Mouse (Mus musculus) liver, embryonic 13.5 days (tissue): ENCODE results near the gene Ficd. TPM values are rescaled to one million over a fixed set of nuclear protein-coding genes. Genes with fewer than 3 reads are reported as not detected.

Source experiments
- ATAC-seq: fragments of 200-750 bp; cut with Nextera tagmentation; 2 replicates; pipeline ENCODE4 v1.8.0; 2017; ENCODE audit warnings: low read depth, mild to moderate bottlenecking, moderate number of reproducible peaks, moderate library complexity
- DNase-seq: peaks from one replicate; pipeline ENCODE4 v3.0.0; 2022
- H3K27ac ChIP-seq: fragments of 300-500 bp; sonication (generic); 2 replicates; pipeline ENCODE4 v1.5.1; 2015; ENCODE audit warnings: moderate library complexity, mild to moderate bottlenecking, inconsistent platforms
- H3K27me3 ChIP-seq: fragments of 300-500 bp; sonication (generic); 2 replicates; pipeline ENCODE4 v1.6.1; 2015; ENCODE audit warnings: mild to moderate bottlenecking, inconsistent platforms
- H3K36me3 ChIP-seq: fragments of 300-500 bp; sonication (generic); 2 replicates; pipeline ENCODE4 v1.6.1; 2015; ENCODE audit warnings: mild to moderate bottlenecking, inconsistent platforms
- H3K4me1 ChIP-seq: fragments of 300-500 bp; sonication (generic); replicated peaks from 2 replicates; pipeline ENCODE4 v1.6.1; 2015; ENCODE audit warnings: inconsistent platforms
- H3K4me2 ChIP-seq: fragments of 300-500 bp; sonication (generic); 2 replicates; pipeline ENCODE4 v1.6.1; 2015; ENCODE audit warnings: inconsistent platforms, mild to moderate bottlenecking, moderate library complexity
- H3K4me3 ChIP-seq: fragments of 300-500 bp; sonication (generic); replicated peaks from 2 replicates; pipeline ENCODE4 v1.5.1; 2015; ENCODE audit warnings: mild to moderate bottlenecking, inconsistent platforms
- H3K9ac ChIP-seq: fragments of 300-500 bp; sonication (generic); 2 replicates; pipeline ENCODE4 v1.6.1; 2015; ENCODE audit warnings: mild to moderate bottlenecking, inconsistent platforms
- H3K9me3 ChIP-seq: fragments of 300-500 bp; sonication (generic); replicated peaks from 2 replicates; pipeline ENCODE4 v1.6.1; 2016; ENCODE audit warnings: inconsistent platforms
- WGBS: fragments of 180-500 bp; shearing (Covaris S2); methylation state at CpG from one replicate; pipeline ENCODE4 v1.1.7; 2015; ENCODE audit not compliant: insufficient replicate concordance; 5-methylcytosine and 5-hydroxymethylcytosine counted together
- polyA plus RNA-seq: library from polyadenylated mRNA; unstranded; fragments of >200 nt; fragmentation: Nextera tagmentation; extraction: Ambion mirVana; gene quantifications from 2 replicates; pipeline ENCODE4 v1.2.1, GENCODE M21; 2015

The Ficd gene
- polyA plus RNA-seq: 2.2 and 2.5 TPM in 2 replicates

DNA sequence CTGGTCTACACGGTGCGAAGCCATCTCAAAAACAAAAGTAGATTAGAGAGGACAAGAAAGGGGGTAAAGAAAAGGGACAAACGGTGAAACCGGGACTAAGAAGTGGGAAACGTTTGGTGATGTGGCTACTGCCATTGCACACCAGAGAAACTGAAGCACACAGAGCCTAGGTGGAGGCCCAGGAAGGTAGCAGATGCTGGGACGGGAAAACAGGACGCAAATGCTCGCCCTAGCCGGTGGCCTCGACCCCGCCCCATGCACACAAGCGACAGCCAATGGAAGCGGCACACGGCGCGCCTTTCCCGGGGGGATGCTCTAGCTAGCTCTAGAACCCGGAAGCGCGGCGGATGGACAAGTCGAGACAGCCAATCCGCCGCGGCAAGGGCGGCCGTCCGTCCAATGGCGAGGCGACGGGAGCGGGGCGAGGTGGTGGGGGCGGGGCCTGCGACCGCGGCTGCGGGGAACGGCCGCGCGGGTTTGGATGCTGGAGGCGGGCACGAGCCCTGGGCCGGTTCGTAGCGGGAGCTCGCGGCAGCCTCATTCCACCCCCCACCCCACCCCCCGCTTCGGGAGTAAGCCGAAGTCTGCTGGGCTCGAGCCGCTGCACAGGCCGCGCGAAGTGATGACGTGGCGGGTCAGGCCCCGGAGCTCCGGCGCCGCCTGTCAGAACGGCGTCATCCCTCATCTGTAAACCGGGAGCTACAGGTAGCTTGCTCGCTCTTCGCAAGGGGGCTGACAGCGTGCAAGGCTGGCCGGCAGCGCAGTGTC is at the start of gene Ficd:
Gene Ficd (plus strand): TSS at position 459 of the 768 bp plus-strand sequence.
- peak within 1 kb of the TSS; percentile 89 for H3K27ac ChIP-seq
- no peaks in the 10 kb centered on the region for H3K9me3 ChIP-seq
- H3K27me3 ChIP-seq: no peaks in the 10 kb centered on the region
- peak within 1 kb of the TSS; percentile 89 for H3K4me2 ChIP-seq
- DNase-seq (peak; percentile 93), ATAC-seq (peak; percentile 96)
- H3K4me3 ChIP-seq: peak within 1 kb of the TSS; percentile 76
- peak within 1 kb of the TSS; percentile 80 for H3K9ac ChIP-seq
- H3K4me1 ChIP-seq: peaks cover 26% of the 10 kb centered on the region
- peaks cover 32% of the 10 kb centered on the region for H3K36me3 ChIP-seq
- WGBS: 1% methylated on average over 71 of the region's 71 CpGs

DNA sequence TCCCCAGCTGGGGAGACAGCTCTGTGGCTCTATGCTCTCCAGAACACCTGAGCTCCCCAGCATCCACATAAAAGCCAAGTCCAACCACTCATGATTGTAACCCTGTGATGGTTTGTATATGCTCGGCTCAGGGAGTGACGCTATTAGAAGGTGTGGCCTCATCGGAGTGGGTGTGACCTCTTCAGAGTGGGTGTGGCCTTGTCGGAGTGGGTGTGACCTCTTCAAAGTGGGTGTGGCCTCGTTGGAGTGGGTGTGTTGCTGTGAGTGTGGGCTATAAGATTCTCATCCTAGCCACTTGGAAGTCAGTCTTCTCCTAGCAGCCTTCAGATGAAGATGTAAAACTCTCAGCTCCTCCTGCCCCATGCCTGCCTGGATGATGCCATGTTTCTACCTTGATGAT is 48.1 kb upstream of the Ficd start:
- WGBS: 57% methylated on average over 5 of the region's 5 CpGs
- no peak for ATAC-seq
- Histone ChIP-seq H3K4me1 (no peaks in the 10 kb centered on the region), H3K9me3 (no peaks in the 10 kb centered on the region; the same call in 1 of the 2 replicates), H3K4me3 (no peak overlapping the region), H3K36me3 (no peaks in the 10 kb centered on the region), H3K27ac (no peak overlapping the region), H3K9ac (no peak overlapping the region), H3K4me2 (no peak overlapping the region), H3K27me3 (no peaks in the 10 kb centered on the region)
- no peak for DNase-seq

DNA sequence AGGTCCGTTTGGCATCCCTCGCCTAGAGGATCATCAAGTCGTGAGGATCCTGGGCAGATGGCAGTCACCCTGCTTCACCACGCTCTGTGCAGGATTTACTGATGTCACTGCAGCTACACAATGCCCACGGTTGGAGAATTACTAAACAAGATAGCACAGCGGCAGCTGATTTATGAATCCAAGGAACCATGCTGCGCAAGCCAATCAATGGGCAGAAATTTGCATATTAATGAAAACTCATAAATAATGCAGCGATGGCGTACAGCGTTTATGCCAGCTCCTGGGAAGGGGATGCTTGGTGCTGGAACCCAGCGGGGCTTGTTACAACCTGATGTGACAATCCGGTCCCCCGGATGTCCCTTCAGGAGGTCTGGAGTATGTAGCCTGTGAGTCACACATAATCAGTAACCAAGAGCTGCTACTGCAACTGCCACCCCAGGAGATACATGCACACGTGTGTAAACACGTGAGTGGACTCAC is 45.5 kb upstream of the Ficd start:
- H3K4me2 ChIP-seq: no peak overlapping the region
- H3K27ac ChIP-seq: no peak overlapping the region
- peaks cover 5% of the 10 kb centered on the region; the same call in 1 of the 2 replicates for H3K9me3 ChIP-seq
- H3K36me3 ChIP-seq: no peaks in the 10 kb centered on the region
- WGBS: 66% methylated on average over 15 of the region's 15 CpGs
- no peaks in the 10 kb centered on the region for H3K27me3 ChIP-seq
- H3K4me3 ChIP-seq: no peak overlapping the region
- H3K4me1 ChIP-seq: no peaks in the 10 kb centered on the region
- ATAC-seq (no peak), DNase-seq (no peak)
- H3K9ac ChIP-seq: no peak overlapping the region

DNA sequence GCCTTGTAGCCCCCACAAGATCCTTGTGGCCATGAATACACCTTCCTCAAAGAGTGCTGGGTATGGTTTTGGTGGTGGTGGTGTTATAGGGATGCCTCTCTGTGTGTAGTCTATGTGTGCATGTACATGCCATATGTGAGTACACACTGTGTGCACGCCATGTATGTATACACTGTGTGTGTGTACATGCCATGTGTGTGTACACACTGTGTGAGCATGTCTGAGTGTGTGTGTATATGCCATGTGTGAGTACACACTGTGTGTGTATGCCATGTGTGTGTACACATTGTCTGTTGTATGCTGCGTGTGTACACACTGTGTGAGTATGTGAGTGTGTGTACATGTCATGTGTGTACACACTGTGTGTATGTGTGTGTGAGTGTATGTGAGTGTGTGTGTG is 44.7 kb upstream of the Ficd start:
- H3K36me3 ChIP-seq: no peaks in the 10 kb centered on the region
- H3K4me3 ChIP-seq: no peak overlapping the region

DNA sequence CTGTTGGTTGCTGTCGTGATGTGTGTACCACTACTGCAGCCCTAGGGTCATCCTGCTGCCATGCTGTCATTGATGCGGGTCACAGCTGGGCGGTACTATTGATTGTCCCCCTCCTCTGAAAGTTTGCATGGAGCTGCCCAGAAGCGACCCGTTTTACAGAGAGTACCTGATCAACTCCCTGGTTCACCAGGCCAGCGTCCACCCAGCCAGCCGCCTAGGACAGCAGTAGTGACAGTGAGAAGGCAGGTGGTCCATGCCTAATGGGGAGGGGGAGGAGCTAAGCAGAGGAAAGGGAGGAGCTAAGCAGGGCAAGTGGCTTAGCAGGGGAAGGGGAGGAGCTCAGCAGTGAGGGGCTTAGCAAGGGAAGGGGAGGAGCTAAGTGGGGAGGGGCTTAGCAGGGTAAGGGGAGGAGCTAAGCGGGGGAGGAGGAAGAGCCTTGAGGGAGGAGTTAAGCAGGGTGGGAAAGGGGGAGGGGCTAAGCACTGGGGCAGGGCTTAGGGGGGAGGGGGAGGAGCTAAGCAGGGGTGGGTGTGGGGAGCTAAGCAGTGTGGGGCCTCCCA is 42.3 kb upstream of the Ficd start:
- no peaks in the 10 kb centered on the region for H3K27me3 ChIP-seq
- no peaks in the 10 kb centered on the region for H3K4me1 ChIP-seq
- no peak overlapping the region for H3K27ac ChIP-seq
- H3K36me3 ChIP-seq: no peaks in the 10 kb centered on the region
- 70% methylated on average over 8 of the region's 8 CpGs for WGBS
- DNase-seq (no peak), ATAC-seq (no peak)
- H3K4me2 ChIP-seq: no peak overlapping the region
- H3K4me3 ChIP-seq: no peak overlapping the region
- no peak overlapping the region for H3K9ac ChIP-seq
- H3K9me3 ChIP-seq: peaks cover 5% of the 10 kb centered on the region; the same call in 1 of the 2 replicates

More for the DNA sequence above, 44.7 kb upstream of the Ficd start:
- Histone ChIP-seq H3K4me2 (no peak overlapping the region), H3K27me3 (no peaks in the 10 kb centered on the region), H3K9me3 (peaks cover 5% of the 10 kb centered on the region; the same call in 1 of the 2 replicates), H3K4me1 (no peaks in the 10 kb centered on the region), H3K27ac (no peak overlapping the region), H3K9ac (no peak overlapping the region)
- 69% methylated on average over 2 of the region's 2 CpGs for WGBS
- DNase-seq (no peak), ATAC-seq (no peak)

DNA sequence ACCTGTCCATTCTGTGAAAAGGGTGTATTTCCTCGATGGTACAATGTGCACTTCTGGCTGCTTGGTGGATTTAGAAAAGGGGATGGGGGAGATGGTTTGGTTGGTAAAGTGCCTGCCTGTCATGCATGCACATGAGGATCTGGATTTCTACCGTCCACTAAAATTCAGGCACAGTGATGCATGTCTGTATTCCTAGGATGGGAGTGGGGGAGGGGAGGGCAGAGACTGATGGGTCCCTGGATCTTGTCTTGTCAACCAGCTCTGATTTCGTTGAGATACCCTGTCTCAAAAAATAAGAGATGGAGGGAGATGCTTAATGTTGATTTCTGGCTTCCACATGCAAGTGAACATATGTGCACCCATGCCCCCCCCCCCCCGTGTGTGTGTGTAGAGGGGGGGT is 41.6 kb upstream of the Ficd start:
- H3K9ac ChIP-seq: no peak overlapping the region
- H3K9me3 ChIP-seq: peaks cover 5% of the 10 kb centered on the region; the same call in 1 of the 2 replicates
- H3K4me3 ChIP-seq: no peak overlapping the region
- no peaks in the 10 kb centered on the region for H3K4me1 ChIP-seq
- no peaks in the 10 kb centered on the region for H3K36me3 ChIP-seq
- WGBS: 52% methylated on average over 4 of the region's 4 CpGs
- H3K27ac ChIP-seq: no peak overlapping the region
- DNase-seq: no peak
- H3K4me2 ChIP-seq: no peak overlapping the region
- no peaks in the 10 kb centered on the region for H3K27me3 ChIP-seq
- ATAC-seq: no peak

DNA sequence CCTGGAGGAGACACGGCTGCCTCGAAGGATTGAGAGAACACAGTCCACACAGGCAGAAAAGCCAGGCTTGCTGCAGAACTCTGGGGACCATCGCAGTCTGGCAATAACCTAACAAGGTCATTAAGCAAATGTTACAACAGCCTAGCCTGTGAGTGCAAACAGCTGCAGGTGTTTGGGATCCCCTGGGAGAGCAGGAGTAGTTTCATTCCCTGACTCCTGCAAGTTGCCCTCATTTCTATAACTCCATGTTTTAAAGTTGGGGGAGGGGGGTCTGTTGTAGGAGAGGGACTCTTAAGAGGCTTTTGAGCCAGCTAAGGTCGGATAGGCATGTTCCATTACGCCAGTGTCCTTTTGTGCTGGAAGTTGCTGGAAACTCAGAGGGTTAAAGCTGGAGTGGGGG is 41.2 kb upstream of the Ficd start:
- Histone ChIP-seq H3K27me3 (no peaks in the 10 kb centered on the region), H3K9ac (no peak overlapping the region), H3K4me2 (no peak overlapping the region), H3K9me3 (peaks cover 5% of the 10 kb centered on the region; the same call in 1 of the 2 replicates), H3K4me1 (no peaks in the 10 kb centered on the region), H3K36me3 (no peaks in the 10 kb centered on the region), H3K27ac (no peak overlapping the region), H3K4me3 (no peak overlapping the region)
- ATAC-seq (no peak), DNase-seq (no peak)
- WGBS: 47% methylated on average over 5 of the region's 5 CpGs

DNA sequence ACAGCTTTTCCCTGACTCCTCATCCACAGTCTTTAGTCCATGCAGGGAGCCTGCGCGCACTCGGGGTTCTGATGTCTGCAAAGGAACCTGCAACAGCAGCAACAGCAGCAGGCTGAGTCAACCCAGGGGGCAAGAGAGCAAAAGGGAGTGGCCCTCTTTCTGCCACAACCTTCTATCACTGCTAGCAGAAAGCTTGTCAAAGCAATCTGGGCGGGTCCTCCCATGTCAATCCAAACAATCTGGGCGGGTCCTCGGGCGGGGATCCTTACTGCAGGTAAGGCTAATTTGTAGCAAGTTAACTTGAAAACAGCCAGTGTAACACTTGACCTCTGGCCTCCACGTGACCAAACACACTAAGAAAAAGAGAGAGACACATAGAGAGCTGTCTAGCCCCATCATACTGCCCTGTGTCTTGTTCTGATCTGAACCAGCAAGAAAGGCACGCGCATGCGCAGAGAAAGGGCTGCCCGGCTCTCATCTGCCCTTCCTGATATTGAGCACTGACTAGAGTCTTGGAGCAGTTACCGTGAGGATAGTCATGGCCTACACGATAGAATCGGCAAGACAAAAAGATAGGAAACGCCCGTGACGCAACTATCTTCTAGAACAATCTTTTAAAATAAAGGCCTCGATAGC is 35.1 kb upstream of the Ficd start:
- WGBS: 59% methylated on average over 19 of the region's 19 CpGs
- no peak for ATAC-seq

DNA sequence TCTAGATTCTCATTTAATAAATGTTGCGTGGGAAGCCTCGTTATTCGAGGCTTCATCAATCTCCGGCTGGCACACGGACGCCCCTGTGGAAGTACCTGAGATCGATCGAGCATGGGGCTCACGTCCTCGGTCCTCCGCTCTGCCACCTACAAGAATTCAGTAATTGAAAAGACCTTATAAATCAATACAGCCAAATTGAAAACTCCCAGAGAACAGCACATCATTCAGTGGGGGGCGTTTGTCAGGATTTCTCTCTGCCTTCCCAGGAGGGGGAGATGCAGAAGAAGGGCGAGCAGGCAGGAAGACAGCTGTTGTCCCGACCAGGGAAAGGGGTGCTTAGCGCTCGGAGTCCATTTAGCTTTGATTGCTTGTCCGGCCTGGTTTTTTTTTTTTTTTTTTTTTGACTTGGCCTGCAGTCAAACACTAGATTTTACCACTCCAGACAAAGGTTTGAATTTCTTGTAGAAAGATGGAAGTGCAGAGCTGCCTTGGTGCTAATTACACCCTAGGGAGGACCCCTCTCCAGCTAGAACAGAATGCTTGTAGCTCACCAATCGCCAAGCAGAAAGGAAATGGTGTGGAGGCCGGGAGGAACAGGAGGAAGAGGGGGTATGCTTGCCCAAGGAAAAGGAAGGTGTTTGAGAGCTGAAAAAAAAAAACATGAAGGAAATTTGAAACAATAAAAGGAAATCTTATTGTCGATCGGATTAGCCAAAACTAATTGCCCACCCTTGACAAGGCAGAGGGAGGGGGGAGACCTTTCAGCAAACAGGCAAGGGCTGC is 31.6 kb upstream of the Ficd start:
- no peak overlapping the region for H3K9ac ChIP-seq
- ATAC-seq (no peak), DNase-seq (no peak)
- H3K36me3 ChIP-seq: no peaks in the 10 kb centered on the region
- WGBS: 46% methylated on average over 21 of the region's 21 CpGs
- no peaks in the 10 kb centered on the region for H3K27me3 ChIP-seq
- no peaks in the 10 kb centered on the region for H3K9me3 ChIP-seq
- no peaks in the 10 kb centered on the region for H3K4me1 ChIP-seq
- H3K4me3 ChIP-seq: no peak overlapping the region
- H3K27ac ChIP-seq: no peak overlapping the region
- no peak overlapping the region for H3K4me2 ChIP-seq

More for the DNA sequence above, 35.1 kb upstream of the Ficd start:
- H3K4me3 ChIP-seq: no peak overlapping the region
- no peaks in the 10 kb centered on the region for H3K9me3 ChIP-seq
- H3K9ac ChIP-seq: no peak overlapping the region
- H3K27me3 ChIP-seq: no peaks in the 10 kb centered on the region
- H3K27ac ChIP-seq: no peak overlapping the region
- H3K4me1 ChIP-seq: no peaks in the 10 kb centered on the region
- H3K4me2 ChIP-seq: no peak overlapping the region
- DNase-seq: no peak
- no peaks in the 10 kb centered on the region for H3K36me3 ChIP-seq

DNA sequence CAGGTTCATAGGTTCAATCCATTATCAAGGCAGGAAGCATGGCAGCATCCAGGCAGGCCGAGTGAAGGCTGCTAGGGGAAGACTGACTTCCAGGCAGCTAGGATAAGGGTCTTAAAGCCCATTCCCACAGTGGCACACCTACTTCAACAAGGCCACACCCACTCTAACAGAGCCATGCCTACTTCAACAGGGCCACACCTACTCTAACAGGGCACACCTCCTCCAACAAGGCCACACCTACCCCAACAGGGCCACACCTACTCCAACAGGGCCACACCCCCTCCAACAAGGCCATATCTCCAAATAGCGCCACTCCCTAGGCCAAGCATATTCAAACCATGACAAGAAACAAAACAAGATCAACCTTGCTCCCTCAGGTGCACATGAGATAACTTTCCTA is 22.7 kb upstream of the Ficd start:
- Histone ChIP-seq H3K4me2 (no peak overlapping the region), H3K36me3 (no peaks in the 10 kb centered on the region), H3K9me3 (no peaks in the 10 kb centered on the region), H3K27ac (no peak overlapping the region), H3K4me1 (no peaks in the 10 kb centered on the region), H3K9ac (no peak overlapping the region), H3K27me3 (no peaks in the 10 kb centered on the region), H3K4me3 (no peak overlapping the region)
- ATAC-seq: no peak
- DNase-seq: no peak
- WGBS: 59% methylated on average over 2 of the region's 2 CpGs
